ENCODE assay signal across 20 mouse cellular contexts in the genomic region with DNA sequence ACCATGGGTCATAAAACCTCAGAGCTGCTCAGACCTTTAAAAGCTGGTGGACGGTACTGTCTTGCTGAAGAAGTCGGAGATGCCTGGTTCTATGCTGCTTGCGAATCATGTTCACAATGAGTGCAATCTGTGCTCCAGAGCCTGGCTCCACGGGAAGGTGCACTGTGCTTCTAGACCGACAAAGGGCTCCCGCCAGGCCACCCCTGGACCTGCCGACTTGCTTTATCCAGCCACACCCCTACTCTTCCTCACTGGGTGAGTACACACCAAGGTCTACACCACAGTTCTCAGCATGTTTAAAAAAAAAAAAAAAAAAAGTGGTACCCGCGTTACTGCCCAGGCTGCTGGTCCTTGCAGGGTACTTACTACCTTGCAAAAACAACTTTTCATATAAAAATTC.
A peak's percentile ranks its signal among the peaks of the same experiment; 100 is the strongest.
DNase-seq lines count a peak whose midpoint lies in the region; ATAC-seq and TF ChIP-seq lines count a peak whose summit lies in the region.
"Had no signal": no experiment of that assay in that cellular context is flagged by ENCODE, and none has a peak within 500 bp of the region (broad histone marks: within the 10 kb centered on the region; RNA-seq: fewer than 3 reads in every experiment).

No protein-coding gene starts in this region.

- DNase-seq in gastrocnemius, adult 2 months, result no peak
- DNase-seq in gastrocnemius, postnatal 36 days, result no peak
- peak; percentile 35 for DNase-seq in MN1 (ENCODE audit: low spot score)
- no peak for DNase-seq in embryonic facial prominence, embryonic 14.5 days (ENCODE audit: low spot score)
- no peak for DNase-seq in right cerebral cortex, adult 2 months (ENCODE audit: low spot score in 2 of 2)
- DNase-seq in layer of hippocampus, postnatal 10 days (ENCODE audit: low spot score in 2 of 2), result no peak
- DNase-seq in ovary, postnatal 36 days (ENCODE audit: low spot score), result no peak
- DNase-seq: adrenal gland, postnatal 25 days; cerebellum, adult 2 months; heart, adult 11 months; heart, postnatal 4 days; layer of hippocampus, adult 9-11 months; right cerebral cortex, postnatal 14 days had no signal

- no peaks in the 10 kb centered on the region; the same call in 1 of the 2 replicates for H3K27me3 ChIP-seq in embryonic facial prominence, embryonic 14.5 days (replicated peaks; ENCODE audit: control insufficient read depth, insufficient read depth, low read length)
- no peaks in the 10 kb centered on the region for H3K27me3 ChIP-seq in limb, embryonic 13.5 days
- H3K27me3 ChIP-seq: forebrain, embryonic 15.5 days had no signal

- peak overlapping the region; percentile 44 for H3K4me2 ChIP-seq in embryonic facial prominence, embryonic 14.5 days (ENCODE audit: low read depth, low read length)
- H3K4me2 ChIP-seq in limb, embryonic 13.5 days (replicated peaks), result peak overlapping the region; percentile 54
- H3K4me2 ChIP-seq: forebrain, embryonic 15.5 days had no signal

- no peaks in the 10 kb centered on the region for H3K36me3 ChIP-seq in embryonic facial prominence, embryonic 14.5 days (ENCODE audit: control insufficient read depth, insufficient read depth, low read length)
- H3K36me3 ChIP-seq in limb, embryonic 13.5 days, result no peaks in the 10 kb centered on the region
- H3K36me3 ChIP-seq: forebrain, embryonic 15.5 days had no signal

- 47% methylated on average over 9 of the region's 9 CpGs for WGBS in embryonic facial prominence, embryonic 14.5 days
- 29% methylated on average over 9 of the region's 9 CpGs for WGBS in limb, embryonic 13.5 days

- TF ChIP-seq CTCF in gastrocnemius, adult 2 months (IDR thresholded peaks at IDR 0.05), result no peak

- H3K27ac ChIP-seq in gastrocnemius, adult 2 months, result 0 out of 2 replicates have a peak overlapping the region, but pooled peaks have one; percentile 35
- peak overlapping the region; percentile 55; the same call in 1 of the 2 replicates for H3K27ac ChIP-seq in embryonic facial prominence, embryonic 14.5 days (replicated peaks; ENCODE audit: low read depth, low read length)
- H3K27ac ChIP-seq in limb, embryonic 13.5 days, result peak overlapping the region; percentile 75; the same call in 1 of the 2 replicates
- H3K27ac ChIP-seq: forebrain, embryonic 15.5 days; liver, embryonic 14.5 days; stomach, postnatal 0 days had no signal

- no peaks in the 10 kb centered on the region for H3K9me3 ChIP-seq in embryonic facial prominence, embryonic 14.5 days (ENCODE audit: control insufficient read depth, low read length)
- H3K9me3 ChIP-seq in limb, embryonic 13.5 days, result no peaks in the 10 kb centered on the region
- H3K9me3 ChIP-seq: forebrain, embryonic 15.5 days had no signal

- ATAC-seq in embryonic facial prominence, embryonic 14.5 days (ENCODE audit: low read depth), result no peak
- peak; percentile 41 for ATAC-seq in limb, embryonic 13.5 days (ENCODE audit: low FRiP score, low read depth)
- ATAC-seq: activated CD4-positive, CD25-positive, alpha-beta regulatory T cell, adult 4 months; forebrain, embryonic 15.5 days; intestine, postnatal 0 days; midbrain, embryonic 16.5 days had no signal

- H3K9ac ChIP-seq in embryonic facial prominence, embryonic 14.5 days (ENCODE audit: low read depth, low read length), result no peak overlapping the region
- H3K9ac ChIP-seq in limb, embryonic 13.5 days, result peak overlapping the region; percentile 13; the same call in 1 of the 2 replicates
- H3K9ac ChIP-seq: forebrain, embryonic 15.5 days; liver, embryonic 14.5 days had no signal

- no peak overlapping the region; the same call in 1 of the 2 replicates for H3K4me3 ChIP-seq in gastrocnemius, adult 2 months
- H3K4me3 ChIP-seq in embryonic facial prominence, embryonic 14.5 days (ENCODE audit: low read depth, low read length), result no peak overlapping the region
- peak overlapping the region; percentile 8; the same call in 1 of the 2 replicates for H3K4me3 ChIP-seq in limb, embryonic 13.5 days
- H3K4me3 ChIP-seq: forebrain, embryonic 15.5 days had no signal

- peaks cover 33% of the 10 kb centered on the region for H3K4me1 ChIP-seq in embryonic facial prominence, embryonic 14.5 days (ENCODE audit: control insufficient read depth, insufficient read depth, low read length)
- H3K4me1 ChIP-seq in limb, embryonic 13.5 days, result peaks cover 52% of the 10 kb centered on the region
- H3K4me1 ChIP-seq: forebrain, embryonic 15.5 days had no signal

- intact Hi-C loops in gastrocnemius, adult 2 months (cut with DNase I), result no loop called here
- intact Hi-C loops in gastrocnemius, postnatal 36 days (cut with DNase I), result no loop called here
